Mouse (Mus musculus) bone marrow macrophage, adult 2 months (primary cell): ENCODE measurements around the gene Tubg2. TPM values are rescaled to one million over a fixed set of nuclear protein-coding genes. Genes with fewer than 3 reads are reported as not detected.

Source experiments
- H3K27ac ChIP-seq: 2 replicates; pipeline ENCODE4 v1.5.1; 2012; ENCODE audit warnings: low read depth, low read length; ENCODE audit not compliant: insufficient read depth
- H3K4me1 ChIP-seq: 2 replicates; pipeline ENCODE4 v1.6.1; 2012; ENCODE audit warnings: low read length; ENCODE audit not compliant: control insufficient read depth, insufficient read depth
- H3K4me3 ChIP-seq: 2 replicates; pipeline ENCODE4 v1.5.1; 2012; ENCODE audit warnings: mild to moderate bottlenecking, low read length, moderate library complexity; ENCODE audit not compliant: insufficient read depth
- CTCF ChIP-seq: IDR thresholded peaks from 2 replicates; pipeline ENCODE4 v1.5.1; 2012; ENCODE audit warnings: low read depth, mild to moderate bottlenecking, low read length, moderate library complexity
- POLR2A ChIP-seq: IDR thresholded peaks from 2 replicates; pipeline ENCODE4 v1.6.1; 2012; ENCODE audit warnings: mild to moderate bottlenecking, low read depth, low read length, borderline replicate concordance
- polyA plus RNA-seq: library from polyadenylated mRNA; stranded (reverse); fragments of >200 nt; gene quantifications from 2 replicates; pipeline ENCODE4 v1.2.4, GENCODE M21; 2012; ENCODE audit not compliant: missing spikeins, insufficient read depth, insufficient read length

Tubg2 gene
- polyA plus RNA-seq, 1 experiment = not detected

- peak within 1 kb of the TSS; percentile 66 for H3K4me3 ChIP-seq
- H3K27ac ChIP-seq = no peak within 1 kb of the TSS
- TF ChIP-seq CTCF (no peak), POLR2A (no peak)
- H3K4me1 ChIP-seq = peaks cover 32% of the 10 kb centered on the region
Measured at GRCm38 (mm10) chr11:101170354-101170810, 14.7 kb downstream of the Tubg2 start, which contains the start of gene Cntnap1. Gene Cntnap1, plus strand, starts transcription at chr11:101170523.

GRCm38 (mm10) chr11:101170811-101171610 is 15.3 kb downstream of the Tubg2 start, which contains the start of gene Plekhh3:
Gene Plekhh3, minus strand, starts transcription at chr11:101171351.
- Histone ChIP-seq H3K27ac (peak within 1 kb of the TSS; percentile 37), H3K4me3 (peak within 1 kb of the TSS; percentile 66), H3K4me1 (peaks cover 33% of the 10 kb centered on the region)
- no peak for TF ChIP-seq CTCF
- no peak for TF ChIP-seq POLR2A

- TF ChIP-seq POLR2A (no peak), CTCF (no peak)
- Histone ChIP-seq H3K27ac (peak overlapping the region; percentile 37), H3K4me3 (peak overlapping the region; percentile 57), H3K4me1 (peaks cover 33% of the 10 kb centered on the region)
Measured at GRCm38 (mm10) chr11:101171721-101172433, 16.2 kb downstream of the Tubg2 start.

GRCm38 (mm10) chr11:101172434-101172815 is 16.7 kb downstream of the Tubg2 start:
- no peak for TF ChIP-seq POLR2A
- TF ChIP-seq CTCF = no peak
- Histone ChIP-seq H3K4me1 (peaks cover 33% of the 10 kb centered on the region), H3K27ac (peak overlapping the region; percentile 37), H3K4me3 (peak overlapping the region; percentile 57)

- Histone ChIP-seq H3K4me3 (no peak overlapping the region), H3K27ac (no peak overlapping the region), H3K4me1 (peaks cover 30% of the 10 kb centered on the region)
- TF ChIP-seq CTCF (no peak), POLR2A (no peak)
Measured at GRCm38 (mm10) chr11:101173112-101173511, 17.4 kb downstream of the Tubg2 start.

- Histone ChIP-seq H3K27ac (no peak overlapping the region), H3K4me1 (peaks cover 26% of the 10 kb centered on the region), H3K4me3 (peak overlapping the region; percentile 46)
- TF ChIP-seq POLR2A (no peak), CTCF (no peak)
Measured at GRCm38 (mm10) chr11:101173631-101174388, 18.1 kb downstream of the Tubg2 start.

GRCm38 (mm10) chr11:101174389-101174745 is 18.7 kb downstream of the Tubg2 start:
- Histone ChIP-seq H3K4me3 (peak overlapping the region; percentile 46; the same call in 1 of the 2 replicates), H3K27ac (no peak overlapping the region), H3K4me1 (peaks cover 21% of the 10 kb centered on the region)
- TF ChIP-seq POLR2A = no peak
- TF ChIP-seq CTCF = no peak

- Histone ChIP-seq H3K4me3 (peak within 1 kb of the TSS; percentile 46), H3K4me1 (peaks cover 18% of the 10 kb centered on the region), H3K27ac (no peak within 1 kb of the TSS)
- TF ChIP-seq CTCF = no peak
- TF ChIP-seq POLR2A = no peak
Measured at GRCm38 (mm10) chr11:101174851-101175628, 19.3 kb downstream of the Tubg2 start, which contains the start of gene Ccr10. Gene Ccr10, minus strand, starts transcription at chr11:101175443.
